Mouse (Mus musculus) urinary bladder, postnatal 4 days (tissue): ENCODE results near the gene Gramd1a.

Experiments
- DNase-seq, 2 experiments: peaks; one replicate each; pipeline ENCODE4 v3.0.0; 2021 to 2022; ENCODE audit warnings: low spot score in 2 of 2

Gene Gramd1a

DNA sequence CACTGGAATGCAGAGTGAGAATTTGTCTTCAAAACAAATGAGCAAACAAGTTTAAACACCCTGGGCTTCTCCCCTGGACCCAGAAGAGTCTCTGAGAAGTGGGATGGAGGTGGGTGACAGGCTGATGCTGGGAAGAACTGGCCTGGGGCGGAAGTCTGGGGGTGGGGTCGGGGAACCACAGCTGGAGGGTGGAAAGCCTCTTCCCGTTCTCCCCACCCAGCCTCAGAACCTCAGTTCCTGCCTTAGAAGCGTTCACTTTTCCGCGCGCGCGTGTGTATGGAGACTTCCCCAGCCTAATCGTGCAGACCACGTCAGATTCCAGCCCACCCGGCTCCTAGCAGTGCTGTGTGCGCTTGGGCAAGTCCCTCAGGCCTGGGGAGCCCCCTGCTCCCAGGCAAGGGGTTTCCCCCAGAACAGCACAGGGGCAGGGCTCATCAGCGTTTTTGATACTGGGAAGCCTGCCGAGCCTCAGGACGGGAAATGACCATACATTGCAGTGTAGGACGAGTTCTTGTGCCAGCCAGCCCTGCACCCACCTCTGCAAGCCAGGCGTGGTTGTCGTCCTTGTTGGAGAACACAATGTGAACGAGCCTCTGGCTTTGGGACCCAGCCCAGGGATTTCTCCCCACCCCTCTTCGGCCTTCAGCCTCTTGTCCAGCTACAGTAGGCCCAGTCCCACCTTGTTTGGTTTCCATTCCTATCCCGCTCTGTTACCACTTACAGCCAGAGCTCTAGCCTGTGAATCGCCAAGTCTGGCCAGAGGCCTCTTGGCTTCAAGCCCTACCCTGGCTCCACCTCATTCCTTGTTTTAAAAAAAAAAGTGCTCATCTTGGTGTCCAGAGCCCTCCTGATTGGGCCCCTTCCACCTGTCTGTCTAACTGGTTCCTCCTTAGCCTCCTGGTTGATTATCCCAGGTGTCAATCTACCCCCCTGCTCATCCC lies 4.1 kb downstream of the Gramd1a start:
- peak; percentile 71 to 77 for DNase-seq

DNA sequence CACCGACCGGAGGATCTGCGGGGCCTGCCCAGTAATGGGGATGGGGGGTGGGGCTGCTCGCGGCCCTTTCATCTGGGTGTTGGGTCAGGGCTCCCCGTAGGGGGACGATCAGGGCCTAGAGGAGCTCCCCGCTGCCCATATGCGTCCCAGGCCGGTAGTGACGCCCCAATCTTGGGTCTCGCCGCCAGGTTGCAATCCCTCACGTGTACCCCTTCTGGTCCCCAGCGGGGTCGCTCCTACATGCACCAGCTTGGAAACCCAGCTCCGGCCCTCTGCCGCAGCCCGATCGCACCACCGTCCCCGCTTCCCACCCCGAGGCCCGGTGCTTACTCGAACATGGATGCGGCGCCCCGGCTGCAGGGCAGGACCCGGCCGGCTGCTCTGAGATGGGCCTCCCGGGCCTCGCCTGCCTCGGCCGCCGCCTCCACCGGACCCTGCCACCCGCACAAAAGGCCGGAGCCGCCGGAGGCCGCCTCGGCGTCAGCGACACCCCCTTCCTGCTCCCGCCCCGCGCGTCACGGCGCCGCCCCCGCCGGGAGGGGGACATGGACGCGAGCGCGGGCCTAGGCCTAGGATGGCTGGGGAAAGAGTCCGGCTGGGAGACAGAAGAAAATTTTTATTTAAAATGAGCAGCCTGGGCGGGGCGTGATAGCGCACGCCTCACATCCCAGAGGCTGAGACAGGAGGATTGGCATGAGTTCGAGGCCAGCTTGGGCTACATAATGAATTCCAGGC lies 5.0 kb downstream of the Gramd1a start:
- DNase-seq, result peak; percentile 87 to 89

DNA sequence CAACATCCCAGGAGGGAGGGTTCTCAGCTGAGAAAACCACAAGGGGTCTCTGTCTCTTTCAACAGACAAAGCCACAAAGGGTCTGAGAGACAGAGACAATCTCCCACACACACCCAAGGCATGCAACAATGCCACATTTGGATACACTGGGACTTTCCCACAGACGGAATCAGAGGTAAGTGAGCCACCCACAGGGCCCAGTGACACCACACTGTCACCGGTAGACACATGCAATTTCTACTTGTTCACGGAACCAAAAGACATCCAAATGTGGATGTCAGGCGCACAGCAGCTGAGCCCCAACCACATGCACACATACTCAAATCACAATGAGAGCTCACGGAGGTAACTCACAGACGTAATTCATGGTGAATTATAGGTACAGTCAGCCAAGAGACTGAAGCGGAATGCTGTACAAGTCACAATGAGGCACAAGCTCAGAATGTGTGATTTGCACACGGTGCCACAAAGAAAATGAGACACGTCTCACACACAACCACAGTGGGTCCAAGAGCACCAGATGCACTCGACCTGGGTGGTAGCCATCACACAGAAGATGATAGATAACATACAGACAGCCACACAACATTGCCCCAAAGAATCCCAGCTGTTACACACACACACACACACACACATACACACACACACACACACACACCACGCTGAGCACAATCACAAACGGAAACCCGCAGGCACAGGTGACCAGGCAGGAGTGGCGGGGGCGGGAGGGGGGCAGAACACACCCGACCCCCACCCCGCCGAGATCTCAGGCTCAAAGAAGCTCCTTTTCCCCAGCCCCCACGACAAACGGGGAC lies 5.7 kb downstream of the Gramd1a start:
- DNase-seq, result no peak

DNA sequence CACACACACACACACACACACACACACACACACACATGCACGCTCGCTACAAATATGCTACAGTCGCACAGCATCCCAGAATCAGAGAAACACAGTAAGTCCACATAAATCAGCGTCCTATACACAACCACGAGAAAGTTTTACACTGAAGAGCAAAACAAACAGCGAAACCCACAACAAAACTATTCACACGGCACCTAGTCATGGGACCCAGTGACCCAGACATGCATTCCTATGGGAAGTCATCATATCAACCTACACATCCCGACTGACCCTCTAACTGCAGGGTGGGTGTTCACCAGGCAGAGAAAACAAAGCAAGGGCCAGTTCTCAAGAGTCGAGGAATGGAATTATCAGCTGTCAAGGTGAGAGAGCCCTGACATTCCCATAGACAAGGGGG lies 6.4 kb downstream of the Gramd1a start:
- no peak for DNase-seq

DNA sequence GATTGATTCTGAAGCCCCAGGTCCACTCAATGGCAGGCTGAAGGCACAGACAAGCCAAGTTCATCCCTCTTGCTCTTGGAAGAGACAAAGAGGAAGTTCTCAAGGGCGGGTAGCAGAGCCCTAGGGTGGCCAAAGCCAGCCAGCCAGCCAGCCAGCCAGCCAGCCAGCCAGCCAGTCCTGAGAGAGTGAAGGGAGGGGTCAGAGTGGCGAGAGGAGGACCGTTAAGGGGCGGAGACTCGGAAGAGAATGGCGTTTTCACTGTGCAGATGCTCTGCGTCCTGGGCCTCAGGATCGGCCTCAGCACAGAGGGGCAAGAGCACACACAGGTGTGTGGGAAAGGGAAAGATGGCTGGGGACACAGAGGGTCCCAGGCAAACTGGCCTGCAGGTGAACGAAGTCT lies 6.9 kb downstream of the Gramd1a start:
- no peak for DNase-seq

DNA sequence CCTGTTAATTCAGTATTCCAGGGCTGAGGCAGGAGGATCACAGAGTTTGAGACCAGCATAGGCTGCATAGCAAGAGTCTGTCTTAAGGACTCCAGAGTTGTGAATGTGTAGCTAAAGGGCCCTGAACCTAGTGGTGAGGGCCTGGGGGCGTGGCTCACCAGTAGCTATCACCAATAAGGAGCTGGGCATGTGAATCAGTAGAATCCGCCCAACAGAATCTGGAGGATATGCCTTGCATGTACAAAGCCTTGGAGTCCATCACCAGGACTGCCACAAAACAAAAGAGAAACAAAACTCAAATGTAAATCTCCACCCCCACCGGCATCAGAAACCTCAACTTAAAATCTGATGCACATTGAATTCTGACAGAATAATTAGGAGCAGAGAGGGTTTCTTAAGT lies 7.6 kb downstream of the Gramd1a start:
- DNase-seq, result no peak

DNA sequence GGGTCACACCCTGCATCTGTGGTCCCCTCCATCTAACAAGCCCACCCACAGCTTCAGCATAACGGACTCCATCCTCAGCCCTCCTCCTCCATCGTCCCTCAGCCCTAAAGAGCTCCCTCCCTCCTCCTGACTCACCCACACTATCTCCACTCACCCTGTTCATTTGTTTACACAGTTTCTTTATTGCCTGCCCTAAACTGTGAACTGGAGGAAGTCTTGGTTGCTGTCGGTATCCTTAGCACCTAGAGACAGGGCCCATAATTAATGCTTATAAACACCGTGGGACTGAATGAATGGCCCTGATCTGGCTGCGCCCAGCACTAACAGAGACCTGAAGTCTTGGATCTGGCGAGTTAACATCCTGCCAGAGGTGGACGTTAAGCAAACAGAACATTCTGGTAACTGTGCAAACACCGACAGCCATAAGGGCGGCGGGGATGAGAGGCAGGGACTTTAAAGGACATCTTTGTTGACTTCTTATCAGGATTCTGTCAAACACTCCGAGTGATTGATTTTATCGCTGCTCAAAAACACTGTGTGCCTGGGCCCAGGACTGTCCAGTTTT lies 10.0 kb downstream of the Gramd1a start:
- no peak for DNase-seq

DNA sequence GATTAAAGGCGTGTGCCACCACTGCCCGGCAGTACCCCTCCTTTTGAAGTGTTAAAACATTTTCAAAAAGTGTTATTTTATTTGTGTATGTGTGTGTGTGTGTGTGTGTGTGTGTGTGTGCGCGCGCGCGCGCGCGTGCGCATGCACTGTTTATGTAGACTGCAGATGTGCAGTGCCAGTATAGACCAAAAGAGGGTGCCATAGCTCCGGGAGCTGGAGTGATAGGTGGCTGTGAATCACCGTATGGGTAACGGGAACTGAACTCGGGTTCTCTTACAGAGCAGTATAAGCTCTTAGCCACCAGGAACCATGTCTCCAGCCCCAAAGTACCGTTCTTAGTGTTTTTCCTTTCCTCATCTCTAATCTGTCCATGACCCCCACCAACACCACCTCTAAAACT lies 10.8 kb downstream of the Gramd1a start:
- DNase-seq, result no peak

DNA sequence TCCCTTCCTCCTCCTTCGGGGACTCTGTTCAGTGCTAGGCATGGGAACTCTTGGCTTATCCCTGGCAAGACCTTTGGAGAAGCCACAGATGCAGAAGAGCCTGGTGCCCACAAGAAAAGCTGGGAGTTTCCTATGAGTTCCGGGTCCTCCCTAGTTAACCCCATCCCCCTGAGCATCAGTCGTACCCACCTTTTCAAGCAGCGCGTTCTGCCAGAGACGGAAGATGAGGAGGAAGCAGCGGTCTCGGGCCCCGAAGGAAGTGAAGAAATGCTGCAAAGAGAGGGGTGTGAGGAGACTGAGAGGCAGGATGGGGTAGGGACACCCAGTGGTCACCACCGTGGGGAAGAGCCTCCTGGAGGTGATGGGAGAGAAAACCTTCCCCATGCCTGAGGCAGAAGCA lies 14.8 kb downstream of the Gramd1a start:
- DNase-seq, result no peak

DNA sequence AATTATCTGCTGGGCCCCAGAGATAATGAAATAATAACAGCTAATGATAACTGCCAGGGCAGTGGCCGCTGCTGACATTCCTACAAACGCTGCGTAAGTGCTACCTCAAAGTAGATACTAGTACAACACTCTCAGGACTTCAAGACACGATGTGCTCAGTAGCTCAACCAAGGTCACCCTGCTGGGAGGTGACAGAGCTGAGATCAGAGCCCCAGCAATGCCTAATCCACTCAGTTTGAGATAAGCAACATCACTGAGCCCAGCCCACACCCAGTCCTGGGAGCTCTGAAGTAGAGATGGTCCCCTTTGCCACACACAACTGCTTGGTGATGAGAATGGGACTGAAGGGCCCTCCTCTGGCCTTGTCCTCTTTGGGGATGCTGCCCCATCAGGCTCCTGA lies 15.4 kb downstream of the Gramd1a start:
- DNase-seq, result no peak

DNA sequence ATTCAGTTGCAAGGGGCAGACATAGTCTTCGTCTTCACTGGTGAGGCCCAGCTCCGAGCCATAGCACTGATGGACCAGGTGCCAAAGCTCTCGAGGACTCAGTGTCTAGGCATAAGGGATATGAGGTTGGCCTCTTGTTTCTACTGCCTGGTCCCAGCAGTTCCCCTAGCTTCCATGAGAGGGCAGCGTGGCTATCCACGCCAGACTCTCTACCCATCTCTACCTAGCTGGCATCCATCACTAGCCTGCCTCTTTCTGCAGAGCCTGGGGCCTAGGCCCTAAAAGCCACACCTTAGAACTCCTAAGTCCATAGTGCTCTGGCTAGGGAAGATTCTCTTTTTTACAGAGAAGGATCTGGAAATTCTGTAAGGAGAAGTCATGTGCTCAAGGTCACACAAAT lies 15.9 kb downstream of the Gramd1a start:
- DNase-seq, result peak in 1 of 2 experiments; percentile 71

DNA sequence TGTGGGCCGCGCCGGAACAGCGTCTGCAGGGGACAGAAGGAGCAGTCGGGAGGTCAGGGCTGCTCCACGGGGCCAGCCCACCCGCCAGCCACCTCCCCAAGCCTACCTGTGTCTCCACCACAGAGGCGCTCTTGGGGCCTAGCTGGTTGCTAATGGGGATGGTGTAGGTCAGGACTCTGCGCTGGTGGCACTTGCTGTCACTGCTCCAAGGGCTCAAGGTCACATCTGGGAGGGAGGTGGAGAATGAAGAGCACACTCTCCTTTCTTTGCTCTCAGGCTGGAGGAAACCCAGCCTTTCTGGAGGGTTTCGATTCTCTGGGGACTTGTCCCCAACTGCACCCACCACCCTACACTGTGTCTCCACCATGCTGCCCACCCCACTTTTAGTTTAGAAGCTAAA lies 20.0 kb downstream of the Gramd1a start:
- no peak for DNase-seq

DNA sequence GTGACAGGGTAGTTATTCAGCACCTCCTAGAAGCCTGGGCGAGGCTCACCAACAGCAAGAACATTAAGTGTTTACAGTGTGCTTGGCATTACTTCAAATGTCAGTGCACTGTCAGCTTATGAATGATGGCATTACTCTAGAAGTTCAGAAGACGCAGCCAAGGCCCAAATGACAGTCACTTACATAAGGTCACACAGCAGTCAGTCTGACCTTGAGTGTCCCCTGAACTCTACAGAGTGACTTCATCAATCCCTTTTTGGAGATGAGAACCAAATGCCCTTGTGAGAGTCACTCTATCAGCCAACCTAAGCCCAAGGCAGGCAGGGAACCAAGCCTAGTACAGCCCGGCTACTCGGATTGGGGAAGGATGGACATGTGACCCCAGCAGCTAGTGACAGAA lies 23.8 kb downstream of the Gramd1a start:
- DNase-seq, result no peak

DNA sequence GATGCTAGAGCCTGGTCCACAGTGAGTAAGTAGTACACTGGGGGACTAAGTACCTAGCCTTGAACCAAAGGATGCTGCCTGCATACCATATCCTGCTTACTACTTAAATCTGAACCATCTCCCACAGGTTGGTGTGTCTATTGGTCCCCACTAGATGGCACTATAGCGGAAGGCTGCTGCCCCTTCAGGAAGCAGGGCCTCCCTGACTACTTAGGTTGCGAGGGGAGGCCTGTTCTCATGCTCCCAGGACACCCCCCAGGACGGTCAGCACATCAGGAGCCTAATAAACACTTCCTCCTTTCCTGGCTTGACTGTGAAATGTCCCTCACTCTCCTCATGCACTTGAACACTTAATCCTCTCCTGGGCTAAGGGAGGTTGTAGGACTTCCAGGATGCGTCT lies 24.9 kb downstream of the Gramd1a start:
- DNase-seq, result no peak

DNA sequence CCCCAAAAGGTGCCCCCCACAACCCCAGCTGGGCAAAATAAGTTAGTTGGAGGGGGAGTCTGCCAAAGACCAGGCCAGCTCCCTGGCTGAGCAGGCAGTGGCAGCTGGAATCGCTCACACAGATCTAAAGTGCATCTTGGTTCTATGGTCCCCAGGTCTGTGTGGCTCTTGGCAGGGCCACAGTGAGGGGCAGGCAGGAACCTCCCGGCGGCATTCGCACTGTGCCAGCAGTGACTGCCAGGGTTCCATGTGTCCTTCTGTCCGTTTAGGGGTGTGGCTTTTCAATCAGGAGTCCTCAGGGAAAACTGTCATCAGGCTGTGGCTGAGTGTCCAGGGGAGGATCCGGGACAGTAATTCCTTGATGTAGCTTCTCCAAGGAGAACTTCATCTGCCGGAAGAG lies 25.5 kb downstream of the Gramd1a start:
- no peak for DNase-seq

DNA sequence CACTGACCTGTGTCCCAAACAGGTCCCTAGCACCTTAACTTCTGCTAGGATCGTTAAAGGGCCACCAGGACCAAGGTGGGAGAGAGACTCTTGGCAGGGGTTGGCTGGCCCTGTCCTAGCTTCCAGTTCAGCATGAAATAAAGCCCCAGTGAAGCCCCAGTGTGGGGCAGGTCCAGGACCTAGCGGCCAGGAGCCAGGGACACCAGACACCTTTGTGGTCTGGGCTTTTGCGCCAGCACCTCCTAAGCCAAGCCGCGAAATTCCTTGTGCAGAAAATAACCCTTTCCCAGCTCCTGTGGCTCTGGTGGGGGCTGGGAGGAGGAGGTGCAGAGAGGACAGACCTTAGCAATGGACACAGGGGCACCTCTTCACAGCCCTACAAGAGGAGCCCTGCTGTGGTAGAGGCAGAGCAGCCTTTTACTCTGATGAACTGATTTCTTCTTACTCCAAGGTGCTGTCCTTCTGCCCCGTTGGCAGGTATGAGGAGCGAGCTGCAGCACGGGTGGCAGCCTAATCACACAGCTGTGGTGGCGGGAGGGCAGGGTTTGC lies 27.5 kb downstream of the Gramd1a start:
- DNase-seq, result no peak

DNA sequence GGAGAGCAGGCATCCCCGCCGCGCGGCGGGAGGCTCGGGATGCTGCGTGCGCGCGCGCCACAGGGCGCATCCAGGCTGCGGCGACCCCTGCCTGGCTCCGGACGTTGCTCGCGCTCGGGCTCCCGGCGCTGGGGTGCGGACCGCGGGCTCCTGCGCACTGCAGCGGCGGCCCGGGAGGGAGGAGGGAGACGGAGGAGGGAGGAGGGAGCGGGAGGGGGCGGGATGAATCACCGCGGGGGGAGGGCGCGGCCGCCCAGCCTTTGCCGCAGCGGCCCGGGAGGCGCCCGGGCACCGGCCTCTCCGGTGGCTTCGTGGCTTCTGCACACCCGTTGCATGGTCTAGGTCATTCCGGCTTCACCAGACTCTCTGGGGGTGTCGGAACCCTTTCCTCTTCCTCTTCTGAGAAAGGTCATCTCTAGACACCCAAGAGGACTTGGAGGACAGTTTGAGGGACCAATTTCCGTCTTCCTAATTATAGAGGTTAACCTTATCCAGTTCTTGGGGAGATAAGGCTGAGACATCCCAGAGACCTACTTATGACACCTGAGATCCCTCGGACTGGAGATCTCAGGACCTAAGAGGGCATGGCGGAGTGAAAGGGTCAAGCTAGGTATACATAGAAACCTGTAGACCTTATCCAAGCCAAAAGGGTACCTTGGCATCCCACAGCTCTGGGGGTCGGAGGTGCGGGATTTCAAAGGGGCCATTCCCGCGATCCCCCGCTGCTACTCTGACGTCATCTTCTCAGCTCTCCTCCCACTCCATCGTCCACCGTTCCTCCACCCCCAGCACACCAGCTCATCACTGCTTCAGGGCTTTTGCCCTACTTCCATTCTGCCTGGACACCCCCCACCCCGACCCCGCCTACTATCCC lies 28.6 kb downstream of the Gramd1a start, which contains the start of gene Scn1b:
Gene Scn1b (minus strand): TSS at position 153 of the 874 bp plus-strand sequence.
- DNase-seq, result peak in 1 of 2 experiments; percentile 48

DNA sequence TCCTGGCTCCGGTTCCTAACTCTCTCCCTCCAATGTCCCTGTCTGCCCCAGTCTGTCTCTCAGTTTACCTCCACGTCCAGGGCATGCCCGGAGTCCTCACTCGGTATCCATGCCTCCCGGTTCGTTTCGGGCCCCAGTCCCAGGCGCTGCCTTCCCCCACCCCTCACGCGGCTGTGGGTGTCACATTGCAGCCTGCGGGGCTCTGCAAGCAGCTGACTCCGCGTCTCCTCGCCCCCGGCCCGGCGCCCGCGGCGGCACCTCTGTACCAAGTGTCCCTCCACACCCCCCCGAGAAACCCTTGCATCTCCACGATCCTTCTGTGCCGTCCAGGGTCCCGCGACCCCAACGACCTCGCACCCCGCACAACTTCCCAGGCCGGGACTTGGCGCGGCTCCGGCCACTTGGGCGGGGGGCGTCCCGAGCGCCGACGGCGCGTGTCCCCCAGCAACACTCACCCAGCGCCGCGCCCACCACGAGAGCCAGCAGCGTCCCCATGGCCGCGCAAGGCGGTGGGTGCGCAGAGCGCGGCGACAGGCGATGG lies 29.4 kb downstream of the Gramd1a start:
- DNase-seq, result no peak

DNA sequence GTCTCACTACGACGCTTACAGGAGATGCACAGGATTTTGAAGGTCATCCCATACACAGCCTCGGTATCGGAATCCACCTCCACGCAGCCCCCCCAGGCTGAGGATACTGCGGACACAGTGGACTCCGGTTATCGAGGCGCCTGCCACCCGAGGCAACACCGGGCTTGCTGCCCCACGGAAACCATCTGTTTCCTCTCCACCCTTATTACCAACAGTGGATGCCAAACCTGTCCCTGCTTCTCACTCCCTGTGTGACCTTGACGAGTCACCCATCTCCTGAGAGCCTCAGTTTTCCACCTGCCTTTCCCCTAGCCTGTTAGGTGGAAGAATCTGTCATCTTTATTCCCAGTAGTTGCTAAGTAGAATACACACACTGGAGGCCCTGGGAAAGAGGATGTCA lies 30.6 kb downstream of the Gramd1a start:
- DNase-seq, result no peak

DNA sequence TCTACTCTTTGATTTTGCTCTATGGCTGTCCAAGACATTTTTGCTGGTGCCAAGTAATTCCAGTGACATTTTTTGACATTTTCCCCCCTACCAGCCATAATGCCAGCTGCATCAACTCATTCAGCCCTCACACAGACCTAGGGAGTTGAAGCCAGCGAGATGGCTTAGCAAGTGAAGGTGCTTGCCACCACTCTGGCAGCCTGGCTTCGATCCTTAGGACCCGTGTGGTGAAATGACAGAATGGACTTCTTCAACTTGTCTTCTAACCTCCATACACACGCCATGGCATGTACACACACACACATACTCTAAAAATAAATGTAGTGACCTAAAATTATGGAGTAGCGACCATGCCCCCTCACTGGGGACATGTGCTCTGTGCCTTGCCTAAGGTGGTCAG lies 31.3 kb downstream of the Gramd1a start:
- no peak for DNase-seq
